Mouse (Mus musculus) kidney, adult 2 months (tissue): ENCODE measurements around the gene Rbmxl1.

Experiments used
- CTCF ChIP-seq: fragments of 200-500 bp; conservative IDR thresholded peaks from 2 replicates; pipeline ENCODE4 v1.5.1; 2011; ENCODE audit warnings: low read depth, mild to moderate bottlenecking, control low read depth, low read length, moderate library complexity, mixed read lengths; ENCODE audit not compliant: insufficient read depth, insufficient read length
- POLR2A ChIP-seq: fragments of 200-500 bp; IDR thresholded peaks from one replicate; pipeline ENCODE4 v1.6.1; 2011; ENCODE audit warnings: low read depth, low read length, control low read depth

- TF ChIP-seq CTCF (no peak), POLR2A (no peak)
These were observed 44.8 kb downstream of the Rbmxl1 start for GRCm38 (mm10) chr8:78463941-78464340.
